Mouse (Mus musculus) cerebellum, postnatal 25 days (tissue): ENCODE results near the gene H13.
"Not testable (repeated sequence)": the region's sequence is repeated elsewhere in the genome, so short reads cannot be mapped to it uniquely, and the experiment has no call there.

Experiments
- DNase-seq, 2 experiments: peaks; one replicate each; pipeline ENCODE4 v3.0.0; 2021; ENCODE audit warnings: mixed read lengths in 2 of 2

H13 gene

GRCm38 (mm10) chr2:152666191-152666590, 3.1 kb upstream of the H13 start:
- not testable (repeated sequence) for DNase-seq

DNA sequence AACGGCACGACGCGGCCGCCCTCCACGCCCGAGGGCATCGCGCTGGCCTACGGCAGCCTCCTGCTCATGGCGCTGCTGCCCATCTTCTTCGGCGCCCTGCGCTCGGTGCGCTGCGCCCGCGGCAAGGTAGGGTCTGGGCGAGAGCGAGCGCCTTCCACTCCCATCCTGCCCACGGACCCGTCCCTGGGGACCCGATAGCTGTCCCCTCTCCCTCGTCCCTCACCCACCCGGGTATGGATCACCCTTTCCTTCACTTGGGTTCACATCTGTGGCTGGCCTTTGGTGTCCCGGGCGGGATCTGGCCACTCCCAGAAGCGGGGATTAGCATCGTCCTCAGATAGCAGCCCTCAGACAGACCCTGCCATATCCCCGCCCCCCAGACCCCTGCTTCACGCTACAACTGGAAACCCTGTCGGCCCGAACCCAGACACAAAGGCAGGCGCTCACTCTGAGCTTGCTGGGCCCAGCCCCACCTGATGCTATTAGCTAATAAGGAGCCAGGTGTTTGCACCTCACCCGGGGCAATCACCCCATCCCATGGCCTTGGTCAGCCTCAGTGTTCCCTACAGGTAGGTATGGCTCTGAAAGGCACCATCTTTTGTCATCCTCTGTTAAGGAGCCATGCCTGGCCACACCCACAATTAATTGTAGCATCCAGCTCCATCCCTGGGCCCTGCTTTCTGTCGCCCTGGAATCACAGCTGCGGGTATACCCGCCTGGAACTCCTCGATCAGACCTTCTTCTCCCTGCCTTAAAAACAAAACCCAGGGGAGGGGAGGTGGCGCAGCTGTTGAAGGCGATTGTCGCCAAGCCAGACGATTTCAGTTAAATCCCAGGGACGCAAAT, 601 bp downstream of the H13 start:
- DNase-seq, result peak in 1 of 2 experiments; percentile 44

DNA sequence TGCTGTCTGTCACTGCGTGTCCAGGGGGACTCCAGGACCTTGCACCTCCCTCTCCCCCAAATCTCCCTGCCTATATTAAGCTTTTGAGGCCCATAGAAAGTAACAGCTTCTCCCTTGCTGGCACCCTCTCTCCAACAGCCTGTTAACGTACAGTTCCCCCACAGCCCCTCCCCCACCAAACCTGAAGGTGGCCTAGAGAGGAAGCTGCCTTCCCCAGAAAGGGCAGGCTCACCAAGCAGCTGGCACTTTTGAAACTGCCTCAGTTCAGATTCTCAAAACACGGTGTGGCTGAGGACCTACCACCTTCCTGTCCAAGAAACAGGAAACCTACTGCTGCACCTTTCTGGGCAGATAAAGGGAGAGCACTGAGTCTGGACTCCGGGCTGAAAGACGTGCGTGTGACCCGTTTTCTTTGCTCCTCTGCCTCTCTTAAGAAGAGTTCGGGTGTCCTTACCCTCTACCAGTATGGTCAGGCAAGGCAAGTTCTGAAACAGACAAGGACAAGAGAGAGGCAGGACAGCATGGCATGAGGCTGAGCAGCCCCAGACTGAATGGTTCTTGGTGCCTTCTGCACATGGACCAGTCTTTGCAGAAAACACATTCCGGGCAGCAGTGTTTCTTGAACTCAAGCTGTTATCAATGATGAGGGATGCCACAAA, 1.9 kb downstream of the H13 start:
- peak in 1 of 2 experiments; percentile 32 for DNase-seq

GRCm38 (mm10) chr2:152671642-152671999, 2.4 kb downstream of the H13 start:
- peak; percentile 35 to 61 for DNase-seq

- peak in 1 of 2 experiments; percentile 8 for DNase-seq
Measured at GRCm38 (mm10) chr2:152672166-152672565, 2.9 kb downstream of the H13 start.

DNA sequence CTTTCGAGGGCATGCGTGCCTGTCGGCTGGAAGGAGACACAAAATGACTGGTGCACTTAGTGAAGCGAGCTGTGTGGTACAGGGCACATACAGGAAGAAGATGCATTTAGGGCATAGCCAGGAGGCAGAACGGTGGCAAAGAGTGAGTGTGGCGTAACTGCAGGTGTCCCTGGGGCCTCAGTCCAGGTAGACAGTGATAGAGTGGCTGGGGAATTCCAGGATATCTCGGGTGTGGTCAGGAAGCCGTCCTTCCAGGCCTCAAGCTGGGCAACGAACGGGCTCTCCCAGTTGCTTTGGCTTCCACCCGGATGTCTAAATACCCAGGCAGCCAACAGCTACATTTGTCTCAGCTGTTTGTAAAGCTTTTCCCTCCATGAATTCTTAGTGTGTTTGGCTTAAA, 4.9 kb downstream of the H13 start:
- DNase-seq, result peak in 1 of 2 experiments; percentile 30

DNA sequence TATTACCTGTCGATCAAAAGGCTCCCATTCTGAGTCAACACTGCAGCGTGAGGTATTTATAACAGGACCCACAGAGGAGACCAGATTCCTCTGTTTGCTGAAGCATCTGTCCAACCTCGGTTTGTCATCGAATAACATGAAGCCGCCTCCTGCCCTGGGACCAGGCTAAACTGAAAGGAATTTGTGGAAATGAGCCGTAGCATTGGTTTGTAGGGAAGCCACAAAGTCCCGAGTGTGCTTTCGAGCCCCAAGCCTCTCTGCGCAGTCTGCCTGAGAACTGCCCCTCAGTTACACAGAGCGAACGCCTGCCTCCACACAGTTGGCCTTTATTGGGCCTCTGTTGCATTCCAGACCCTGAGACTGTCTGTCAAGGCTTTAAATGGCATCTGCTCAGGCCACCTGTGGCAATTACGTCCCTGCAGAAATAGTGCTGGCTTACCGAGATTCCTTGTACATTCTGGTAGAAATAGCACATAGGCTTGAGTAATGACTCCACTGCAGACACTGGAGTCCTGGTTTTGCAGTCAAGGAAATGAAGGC, 6.1 kb downstream of the H13 start:
- peak in 1 of 2 experiments; percentile 9 for DNase-seq

DNA sequence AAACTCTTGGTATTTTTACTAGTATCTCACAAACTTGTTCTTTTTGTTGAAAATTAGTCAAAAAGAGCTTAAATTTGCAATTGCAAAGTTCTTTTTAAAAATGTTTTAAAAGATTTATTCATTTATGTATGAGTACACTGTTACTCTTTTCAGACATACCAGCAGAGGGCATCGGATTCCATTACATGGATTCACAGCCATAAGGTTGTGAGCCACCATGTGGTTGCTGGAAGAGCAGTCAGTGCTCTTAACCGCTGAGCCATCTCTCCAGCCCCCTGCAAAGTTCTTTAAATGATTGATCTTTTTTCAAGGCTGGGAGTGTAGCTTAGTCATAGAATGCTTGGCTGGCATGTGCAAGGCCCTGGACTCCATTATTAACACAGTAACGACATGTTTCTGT, 9.0 kb downstream of the H13 start:
- DNase-seq, result peak in 1 of 2 experiments; percentile 58

DNA sequence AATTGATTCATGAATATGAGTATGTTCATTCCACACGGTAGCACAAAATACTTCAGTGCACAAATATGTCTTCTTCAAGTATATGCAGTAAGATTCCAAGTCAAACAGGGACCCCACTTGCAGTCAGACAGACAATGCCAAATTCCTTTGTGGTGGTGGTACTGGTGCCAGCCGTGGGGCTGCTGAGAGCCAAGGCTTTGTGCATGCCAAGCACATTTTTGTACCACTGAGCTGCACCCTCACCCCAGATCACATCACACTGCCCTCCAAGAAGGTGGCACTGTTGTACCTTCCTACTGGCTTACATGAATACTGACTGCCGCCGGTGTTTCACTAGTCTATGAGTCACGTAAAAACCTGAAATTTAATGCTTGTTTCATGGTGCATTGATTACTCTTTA, 9.7 kb downstream of the H13 start:
- DNase-seq, result peak in 1 of 2 experiments; percentile 4

- DNase-seq, result peak in 1 of 2 experiments; percentile 16
Measured at GRCm38 (mm10) chr2:152679701-152680355, 10.6 kb downstream of the H13 start.

DNA sequence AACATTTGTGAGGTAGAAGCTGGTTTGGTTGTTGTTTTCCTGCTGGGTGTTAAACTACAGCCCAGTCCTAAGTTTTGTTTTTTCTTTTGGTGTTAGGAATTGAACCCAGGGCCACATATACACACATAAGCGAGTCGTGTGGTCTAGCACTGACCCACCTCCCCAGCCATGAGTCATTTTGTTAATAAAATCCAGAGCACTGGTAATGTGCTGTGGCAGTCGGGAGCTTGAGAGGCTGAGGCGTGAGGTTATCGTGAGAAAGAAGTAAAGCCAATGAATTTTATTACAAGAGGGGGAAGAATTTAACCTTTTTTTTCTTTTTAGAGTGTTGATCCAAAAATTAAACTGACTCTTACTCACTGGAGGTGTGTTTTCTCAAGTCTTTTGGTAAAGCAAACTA, 13.8 kb downstream of the H13 start:
- DNase-seq, result no peak

- DNase-seq, result no peak
Measured at GRCm38 (mm10) chr2:152686399-152686798, 17.1 kb downstream of the H13 start.

DNA sequence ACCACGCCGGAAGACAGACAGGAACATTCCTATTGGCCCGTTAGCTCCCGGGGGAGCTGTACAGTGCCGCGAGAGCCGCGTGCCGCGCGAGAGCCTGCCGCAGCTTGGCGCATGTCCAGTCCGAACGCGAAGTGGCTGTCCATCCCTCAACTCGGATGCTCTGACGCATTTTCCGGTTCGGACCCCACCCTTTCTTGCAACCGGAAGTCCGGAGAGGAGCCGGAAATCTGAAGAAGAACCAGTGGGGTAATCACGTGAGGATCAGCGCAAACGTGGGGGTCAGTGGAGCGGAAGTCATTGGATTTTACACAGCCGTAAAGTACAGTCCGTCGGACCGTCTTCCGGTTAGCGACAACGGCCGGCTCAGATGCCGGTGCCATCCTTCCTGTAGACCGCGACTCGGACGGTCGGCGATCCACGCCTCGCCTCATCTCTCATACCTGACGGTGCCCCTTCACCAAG, 17.6 kb downstream of the H13 start, which contains the start of gene Mcts2:
Mcts2 (plus strand) TSS at position 230 of the 462 bp plus-strand sequence.
- DNase-seq, result peak; percentile 93 to 97

- peak in 1 of 2 experiments; percentile 65 for DNase-seq
Measured at GRCm38 (mm10) chr2:152691564-152692217, 22.4 kb downstream of the H13 start.

DNA sequence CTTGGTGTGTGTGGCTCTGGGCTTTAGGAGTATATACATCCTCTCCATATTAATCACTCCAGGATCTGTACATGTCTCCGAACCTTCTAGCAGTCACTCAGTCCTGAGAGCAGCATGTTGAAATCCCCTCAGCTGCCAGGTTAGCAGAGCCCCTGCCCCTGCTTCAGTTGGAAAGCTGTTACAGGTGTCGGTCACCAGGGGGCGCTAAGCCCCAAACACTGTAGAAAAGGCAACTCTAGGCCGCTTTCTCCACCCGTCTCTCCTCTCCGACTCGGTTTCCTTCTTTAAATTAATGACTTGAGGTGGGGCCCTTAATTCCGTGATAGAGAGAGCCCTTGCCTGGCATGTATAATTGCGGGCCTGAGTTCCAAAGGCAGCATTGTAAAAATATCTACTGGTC, 24.0 kb downstream of the H13 start:
- peak; percentile 79 to 85 for DNase-seq

- no peak for DNase-seq
Measured at GRCm38 (mm10) chr2:152693735-152694134, 24.5 kb downstream of the H13 start.

DNA sequence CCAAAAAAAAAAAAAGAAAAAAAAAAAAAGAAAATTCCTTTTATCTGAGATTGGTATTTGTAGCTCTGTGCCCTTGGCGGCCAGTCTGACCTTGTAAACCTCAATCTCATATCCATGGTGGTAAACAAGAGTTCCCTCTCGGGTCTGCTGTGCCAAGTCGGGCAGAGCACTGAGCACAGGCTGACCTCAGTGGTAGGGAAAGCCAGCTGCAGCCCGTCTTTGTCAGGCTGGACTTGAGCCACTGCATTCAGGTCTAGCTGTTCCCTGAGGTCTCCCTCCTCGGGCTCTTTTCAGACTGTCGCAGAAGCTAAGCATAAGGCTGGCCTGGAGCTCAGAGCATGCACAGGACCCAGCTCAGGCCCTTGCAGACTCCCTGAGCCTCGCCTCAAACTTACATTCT, 25.4 kb downstream of the H13 start:
- DNase-seq, result no peak

DNA sequence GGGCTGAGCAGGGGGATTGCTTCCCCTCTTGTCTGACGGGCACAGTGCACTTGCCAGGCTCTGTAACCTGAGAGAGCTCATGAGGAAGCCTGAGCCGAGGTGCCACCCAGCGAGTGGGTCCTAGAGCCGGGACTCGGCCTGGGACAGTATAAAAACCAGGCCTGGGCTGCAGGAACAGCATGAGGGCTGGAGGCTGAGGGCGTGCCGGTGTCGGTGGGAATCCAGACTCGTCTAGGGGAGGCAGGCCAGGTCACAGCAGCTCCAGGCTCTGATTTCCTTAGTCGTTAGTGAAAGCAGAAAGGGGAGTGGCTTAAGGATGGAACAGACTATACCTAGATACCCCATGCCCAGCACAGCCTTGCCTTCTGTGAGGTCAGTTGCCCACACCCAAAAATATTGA, 26.8 kb downstream of the H13 start:
- no peak for DNase-seq

DNA sequence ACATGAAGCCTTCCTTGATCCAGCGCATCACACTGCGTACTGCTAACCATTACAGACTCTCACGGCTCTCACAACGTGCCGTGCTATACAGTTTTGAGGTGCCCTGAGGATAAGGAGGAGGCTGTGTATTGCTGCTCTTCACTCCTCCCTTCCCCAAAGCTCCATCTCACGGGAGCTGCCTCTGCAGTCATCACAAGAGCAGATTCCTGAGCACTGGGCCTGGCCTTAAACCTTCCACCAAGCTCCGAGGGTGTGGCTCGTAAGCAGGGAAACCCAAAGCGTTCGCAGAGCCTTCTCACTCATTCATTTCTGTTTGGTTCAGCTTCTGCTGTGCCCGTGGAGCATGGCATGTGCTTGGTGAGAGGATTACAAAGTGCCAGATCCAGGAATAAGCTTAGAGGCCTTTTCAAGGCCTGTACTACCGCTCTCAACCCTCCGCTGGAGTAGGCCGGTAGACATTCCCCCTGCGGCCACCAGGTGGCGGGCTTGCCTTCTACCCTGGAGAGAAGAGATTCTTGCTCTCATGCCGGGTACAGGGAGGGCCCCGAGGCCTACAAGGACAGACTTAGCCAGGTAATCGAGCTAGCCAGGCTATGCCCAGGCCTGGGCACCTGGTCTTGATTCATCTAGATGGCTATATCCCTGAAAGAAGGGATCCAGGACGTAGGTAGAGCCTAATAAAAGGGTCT, 27.4 kb downstream of the H13 start:
- DNase-seq, result peak; percentile 97 to 98

- peak; percentile 62 to 63 for DNase-seq
Measured at GRCm38 (mm10) chr2:152700138-152700537, 30.9 kb downstream of the H13 start.

DNA sequence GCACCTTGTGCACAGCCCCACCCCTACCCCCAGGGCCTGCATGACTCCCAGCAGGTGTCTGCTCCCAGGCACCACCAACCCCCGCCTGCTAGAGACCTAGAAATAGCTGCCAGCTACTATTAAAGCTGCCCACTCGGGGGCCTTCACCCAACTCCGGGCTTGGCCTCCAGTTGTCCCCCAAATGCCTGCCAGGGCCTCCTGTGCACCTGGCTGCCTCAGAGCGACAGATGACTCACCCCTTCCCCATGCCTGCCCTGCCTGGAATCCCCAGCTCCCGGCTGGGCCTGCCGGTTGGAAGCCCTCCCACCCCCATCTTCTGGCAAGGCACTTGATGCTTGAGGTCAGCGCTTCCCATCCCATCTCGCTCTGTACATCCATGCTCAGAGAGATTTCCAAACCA, 31.5 kb downstream of the H13 start:
- DNase-seq, result peak; percentile 61 to 75
